Mouse (Mus musculus): Measurements from ENCODE around the gene Scrg1. TPM values are rescaled to one million over a fixed set of nuclear protein-coding genes. Genes with fewer than 3 reads are reported as not detected.

Scrg1 gene
- total and polyA plus RNA-seq, 3 experiments = not detected

- Histone ChIP-seq H3K4me3 (ENCODE audit: low read depth, low read length) (no peak overlapping the region), H3K4me1 (ENCODE audit: insufficient read depth, low read depth, low read length) (peaks cover 4% of the 10 kb centered on the region), H3K36me3 (replicated peaks) (peaks cover 26% of the 10 kb centered on the region), H3K27me3 (ENCODE audit: insufficient read depth, low read length) (peaks cover 3% of the 10 kb centered on the region), H3K9me3 (replicated peaks) (no peaks in the 10 kb centered on the region)
- ATAC-seq (ENCODE audit: extremely low read depth, insufficient number of reproducible peaks, low FRiP score, poor library complexity, severe bottlenecking) (no peak), DNase-seq (ENCODE audit: low spot score) (no peak)
- no peak for TF ChIP-seq CTCF (IDR thresholded peaks at IDR 0.05; ENCODE audit: low read depth, low read length)
- no peak for TF ChIP-seq GATA2 (IDR thresholded peaks at IDR 0.05; ENCODE audit: borderline replicate concordance, low read depth, low read length)
- TF ChIP-seq TAL1 (conservative IDR thresholded peaks at IDR 0.05; ENCODE audit: low read depth, low read length) = no peak
- TF ChIP-seq POLR2AphosphoS5 (IDR thresholded peaks at IDR 0.05; ENCODE audit: insufficient replicate concordance, low read depth, low read length) = no peak
- no peak for TF ChIP-seq GATA1 (IDR thresholded peaks at IDR 0.05; ENCODE audit: borderline replicate concordance, low read length)
These were observed 24.9 kb downstream of the Scrg1 start for GRCm38 (mm10) chr8:57480606-57481005.

- peaks cover 22% of the 10 kb centered on the region for H3K4me1 ChIP-seq (ENCODE audit: insufficient read depth, low read depth, low read length)
- peak; percentile 33 for DNase-seq (ENCODE audit: low spot score)
- H3K27me3 ChIP-seq (ENCODE audit: insufficient read depth, low read length) = no peaks in the 10 kb centered on the region
- peaks cover 27% of the 10 kb centered on the region for H3K36me3 ChIP-seq (replicated peaks)
- H3K4me3 ChIP-seq (ENCODE audit: low read depth, low read length) = peak overlapping the region; percentile 95
- no peak for ATAC-seq (ENCODE audit: extremely low read depth, insufficient number of reproducible peaks, low FRiP score, poor library complexity, severe bottlenecking)
- TF ChIP-seq TAL1 (conservative IDR thresholded peaks at IDR 0.05; ENCODE audit: low read depth, low read length) = no peak
- no peak for TF ChIP-seq GATA1 (IDR thresholded peaks at IDR 0.05; ENCODE audit: borderline replicate concordance, low read length)
- no peak for TF ChIP-seq GATA2 (IDR thresholded peaks at IDR 0.05; ENCODE audit: borderline replicate concordance, low read depth, low read length)
- TF ChIP-seq POLR2AphosphoS5 (IDR thresholded peaks at IDR 0.05; ENCODE audit: insufficient replicate concordance, low read depth, low read length) = no peak
- no peak for TF ChIP-seq CTCF (IDR thresholded peaks at IDR 0.05; ENCODE audit: low read depth, low read length)
- no peaks in the 10 kb centered on the region for H3K9me3 ChIP-seq (replicated peaks)
These were observed 31.0 kb downstream of the Scrg1 start for GRCm38 (mm10) chr8:57486491-57487440.

- TF ChIP-seq GATA2 (IDR thresholded peaks at IDR 0.05; ENCODE audit: borderline replicate concordance, low read depth, low read length) = no peak
- TF ChIP-seq CTCF (IDR thresholded peaks at IDR 0.05; ENCODE audit: low read depth, low read length) = no peak
- peak; percentile 96 for ATAC-seq (ENCODE audit: extremely low read depth, insufficient number of reproducible peaks, low FRiP score, poor library complexity, severe bottlenecking)
- peak within 1 kb of the TSS; percentile 95 for H3K4me3 ChIP-seq (ENCODE audit: low read depth, low read length)
- DNase-seq (ENCODE audit: low spot score) = peak; percentile 84
- H3K27me3 ChIP-seq (ENCODE audit: insufficient read depth, low read length) = no peaks in the 10 kb centered on the region
- peaks cover 25% of the 10 kb centered on the region for H3K36me3 ChIP-seq (replicated peaks)
- H3K4me1 ChIP-seq (ENCODE audit: insufficient read depth, low read depth, low read length) = peaks cover 25% of the 10 kb centered on the region
- H3K9me3 ChIP-seq (replicated peaks) = no peaks in the 10 kb centered on the region
These were observed 31.9 kb downstream of the Scrg1 start, which contains the start of gene Sap30 for GRCm38 (mm10) chr8:57487441-57488155. Gene Sap30, minus strand, starts transcription at chr8:57487860.

- H3K9me3 ChIP-seq (replicated peaks) = no peaks in the 10 kb centered on the region
- peaks cover 26% of the 10 kb centered on the region for H3K36me3 ChIP-seq (replicated peaks)
- H3K4me3 ChIP-seq (ENCODE audit: low read depth, low read length) = peak overlapping the region; percentile 95
- no peaks in the 10 kb centered on the region for H3K27me3 ChIP-seq (ENCODE audit: insufficient read depth, low read length)
- no peak for TF ChIP-seq TAL1 (conservative IDR thresholded peaks at IDR 0.05; ENCODE audit: low read depth, low read length)
- no peak for TF ChIP-seq CTCF (IDR thresholded peaks at IDR 0.05; ENCODE audit: low read depth, low read length)
- TF ChIP-seq GATA2 (IDR thresholded peaks at IDR 0.05; ENCODE audit: borderline replicate concordance, low read depth, low read length) = no peak
- TF ChIP-seq GATA1 (IDR thresholded peaks at IDR 0.05; ENCODE audit: borderline replicate concordance, low read length) = no peak
- TF ChIP-seq POLR2AphosphoS5 (IDR thresholded peaks at IDR 0.05; ENCODE audit: insufficient replicate concordance, low read depth, low read length) = no peak
- peaks cover 25% of the 10 kb centered on the region for H3K4me1 ChIP-seq (ENCODE audit: insufficient read depth, low read depth, low read length)
- DNase-seq (ENCODE audit: low spot score) = peak; percentile 56
- peak; percentile 29; the same call in 1 of the 2 replicates for ATAC-seq (ENCODE audit: extremely low read depth, insufficient number of reproducible peaks, low FRiP score, poor library complexity, severe bottlenecking)
These were observed 32.6 kb downstream of the Scrg1 start for GRCm38 (mm10) chr8:57488312-57488765.

GRCm38 (mm10) chr8:57489366-57489765 lies 33.6 kb downstream of the Scrg1 start:
- no peaks in the 10 kb centered on the region for H3K27me3 ChIP-seq (ENCODE audit: insufficient read depth, low read length)
- no peak for ATAC-seq (ENCODE audit: extremely low read depth, insufficient number of reproducible peaks, low FRiP score, poor library complexity, severe bottlenecking)
- no peak overlapping the region for H3K4me3 ChIP-seq (ENCODE audit: low read depth, low read length)
- H3K36me3 ChIP-seq (replicated peaks) = peaks cover 30% of the 10 kb centered on the region
- TF ChIP-seq GATA1 (IDR thresholded peaks at IDR 0.05; ENCODE audit: borderline replicate concordance, low read length) (no peak), CTCF (IDR thresholded peaks at IDR 0.05; ENCODE audit: low read depth, low read length) (no peak), GATA2 (IDR thresholded peaks at IDR 0.05; ENCODE audit: borderline replicate concordance, low read depth, low read length) (no peak), TAL1 (conservative IDR thresholded peaks at IDR 0.05; ENCODE audit: low read depth, low read length) (no peak), POLR2AphosphoS5 (IDR thresholded peaks at IDR 0.05; ENCODE audit: insufficient replicate concordance, low read depth, low read length) (no peak)
- peaks cover 25% of the 10 kb centered on the region for H3K4me1 ChIP-seq (ENCODE audit: insufficient read depth, low read depth, low read length)
- H3K9me3 ChIP-seq (replicated peaks) = no peaks in the 10 kb centered on the region
- DNase-seq (ENCODE audit: low spot score) = no peak

GRCm38 (mm10) chr8:57489896-57490295 lies 34.2 kb downstream of the Scrg1 start:
- peaks cover 35% of the 10 kb centered on the region for H3K36me3 ChIP-seq (replicated peaks)
- H3K27me3 ChIP-seq (ENCODE audit: insufficient read depth, low read length) = no peaks in the 10 kb centered on the region
- no peaks in the 10 kb centered on the region for H3K9me3 ChIP-seq (replicated peaks)
- H3K4me3 ChIP-seq (ENCODE audit: low read depth, low read length) = no peak overlapping the region
- peaks cover 25% of the 10 kb centered on the region for H3K4me1 ChIP-seq (ENCODE audit: insufficient read depth, low read depth, low read length)
- TF ChIP-seq GATA2 (IDR thresholded peaks at IDR 0.05; ENCODE audit: borderline replicate concordance, low read depth, low read length) = no peak
- no peak for TF ChIP-seq GATA1 (IDR thresholded peaks at IDR 0.05; ENCODE audit: borderline replicate concordance, low read length)
- no peak for TF ChIP-seq POLR2AphosphoS5 (IDR thresholded peaks at IDR 0.05; ENCODE audit: insufficient replicate concordance, low read depth, low read length)
- no peak for TF ChIP-seq TAL1 (conservative IDR thresholded peaks at IDR 0.05; ENCODE audit: low read depth, low read length)
- no peak for TF ChIP-seq CTCF (IDR thresholded peaks at IDR 0.05; ENCODE audit: low read depth, low read length)
- DNase-seq (ENCODE audit: low spot score) = no peak
- ATAC-seq (ENCODE audit: extremely low read depth, insufficient number of reproducible peaks, low FRiP score, poor library complexity, severe bottlenecking) = no peak
